Mouse (Mus musculus) stomach, embryonic 16.5 days (tissue): ENCODE measurements around the gene Rpl10. TPM values are rescaled to one million over a fixed set of nuclear protein-coding genes. Genes with fewer than 3 reads are reported as not detected.

Experiments
- ATAC-seq: fragments of 200-750 bp; cut with Nextera tagmentation; 2 replicates; pipeline ENCODE4 v1.8.0; 2017; ENCODE audit warnings: moderate number of reproducible peaks, moderate TSS enrichment; ENCODE audit not compliant: insufficient read depth, low FRiP score
- H3K27ac ChIP-seq: fragments of 300-500 bp; sonication (generic); 2 replicates; pipeline ENCODE4 v1.5.1; 2014; ENCODE audit warnings: low read length
- H3K27me3 ChIP-seq: fragments of 300-500 bp; sonication (generic); 2 replicates; pipeline ENCODE4 v1.6.1; 2014; ENCODE audit warnings: low read length, control low read depth, mixed read lengths; ENCODE audit not compliant: control insufficient read depth, insufficient read depth
- H3K36me3 ChIP-seq: fragments of 300-500 bp; sonication (generic); 2 replicates; pipeline ENCODE4 v1.6.1; 2014; ENCODE audit warnings: low read length; ENCODE audit not compliant: control insufficient read depth, insufficient read depth
- H3K4me1 ChIP-seq: fragments of 300-500 bp; sonication (generic); 2 replicates; pipeline ENCODE4 v1.6.1; 2014; ENCODE audit warnings: low read length, control low read depth, mixed read lengths; ENCODE audit not compliant: control insufficient read depth, insufficient read depth
- H3K4me2 ChIP-seq: fragments of 300-500 bp; sonication (generic); 2 replicates; pipeline ENCODE4 v1.6.1; 2014; ENCODE audit warnings: low read depth, low read length, mixed read lengths
- H3K4me3 ChIP-seq: fragments of 300-500 bp; sonication (generic); replicated peaks from 2 replicates; pipeline ENCODE4 v1.5.1; 2014; ENCODE audit warnings: mild to moderate bottlenecking, low read length
- H3K9ac ChIP-seq: fragments of 300-500 bp; sonication (generic); 2 replicates; pipeline ENCODE4 v1.6.1; 2014; ENCODE audit warnings: low read length
- H3K9me3 ChIP-seq: fragments of 300-500 bp; sonication (generic); replicated peaks from 2 replicates; pipeline ENCODE4 v1.6.1; 2016; ENCODE audit warnings: low read length, control low read depth; ENCODE audit not compliant: control insufficient read depth
- WGBS: fragments of 180-500 bp; shearing (Covaris S2); extraction: QIAGEN DNeasy Blood & Tissue Kit; methylation state at CpG from one replicate; pipeline ENCODE4 v1.1.7; 2014; 5-methylcytosine and 5-hydroxymethylcytosine counted together
- polyA plus RNA-seq: library from polyadenylated mRNA; unstranded; fragments of >200 nt; fragmentation: Nextera tagmentation; extraction: Ambion mirVana; gene quantifications from 2 replicates; pipeline ENCODE4 v1.2.1, GENCODE M21; 2015

Rpl10 gene
- polyA plus RNA-seq, 1 experiment from 2014 or later, result 804 TPM

DNA sequence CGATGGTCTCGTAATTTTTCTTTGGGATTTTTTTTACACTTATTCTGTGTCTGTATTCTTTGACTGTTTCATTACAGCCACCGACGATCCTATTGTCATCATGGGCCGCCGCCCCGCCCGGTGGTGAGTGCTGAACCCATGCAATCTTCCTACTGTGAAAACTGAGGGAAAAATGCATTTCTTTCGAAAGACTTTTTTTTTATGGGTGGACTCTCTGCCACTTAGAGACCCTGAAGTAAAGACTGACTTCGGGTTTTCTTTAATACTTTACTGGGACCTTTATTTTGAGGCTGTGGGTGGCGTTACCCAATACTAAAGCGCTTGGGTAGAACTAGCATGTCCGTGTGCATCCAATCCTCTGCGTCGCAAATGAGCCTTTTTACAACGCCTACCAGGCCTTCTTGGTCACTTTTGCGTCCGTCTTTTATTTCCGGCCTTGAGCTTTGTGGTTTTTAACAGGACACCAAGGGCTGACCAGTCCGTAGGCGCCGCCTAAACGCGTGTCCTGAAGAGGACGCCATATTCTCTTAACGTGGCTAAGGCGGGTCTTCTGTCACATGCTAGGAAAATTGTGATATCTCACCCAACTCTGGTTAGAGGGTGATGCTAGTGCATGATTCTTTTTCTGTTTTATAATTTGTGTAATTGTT is 415 bp downstream of the Rpl10 start:
- no peak for ATAC-seq
- Histone ChIP-seq H3K9me3 (no peaks in the 10 kb centered on the region), H3K36me3 (no peaks in the 10 kb centered on the region), H3K4me2 (peak overlapping the region; percentile 55), H3K9ac (peak overlapping the region; percentile 81), H3K27ac (peak overlapping the region; percentile 52), H3K27me3 (no peaks in the 10 kb centered on the region), H3K4me1 (no peaks in the 10 kb centered on the region), H3K4me3 (peak overlapping the region; percentile 50)
- WGBS, result 20% methylated on average over 27 of the region's 27 CpGs

- Histone ChIP-seq H3K4me3 (no peak overlapping the region), H3K36me3 (no peaks in the 10 kb centered on the region), H3K4me1 (no peaks in the 10 kb centered on the region), H3K9me3 (no peaks in the 10 kb centered on the region), H3K27me3 (no peaks in the 10 kb centered on the region), H3K27ac (no peak overlapping the region; the same call in 1 of the 2 replicates), H3K9ac (no peak overlapping the region), H3K4me2 (no peak overlapping the region)
- 34% methylated on average over 10 of the region's 10 CpGs for WGBS
- no peak for ATAC-seq
Measured at GRCm38 (mm10) chrX:74273422-74274322, 3.1 kb downstream of the Rpl10 start.

DNA sequence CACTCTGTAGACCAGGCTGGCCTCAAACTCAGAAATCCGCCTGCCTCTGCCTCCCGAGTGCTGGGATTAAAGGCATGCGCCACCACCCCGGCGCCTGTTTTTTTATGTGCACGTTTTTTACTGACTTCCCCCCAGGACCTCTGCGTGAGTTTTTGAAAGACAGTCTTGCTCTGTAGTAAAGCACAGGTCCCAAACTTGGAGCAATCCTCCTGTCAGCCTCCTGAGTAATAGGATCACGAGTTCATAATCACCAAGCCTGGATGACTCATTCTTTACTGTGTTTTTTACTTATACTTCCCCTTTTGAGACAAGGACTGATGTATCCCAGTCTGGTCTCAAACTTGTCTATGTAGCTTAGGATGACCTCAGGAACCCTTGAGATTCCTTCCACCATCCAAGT is 7.3 kb downstream of the Rpl10 start:
- H3K9me3 ChIP-seq, result no peaks in the 10 kb centered on the region
- no peaks in the 10 kb centered on the region for H3K4me1 ChIP-seq
- H3K27ac ChIP-seq, result no peak overlapping the region
- no peak overlapping the region for H3K9ac ChIP-seq
- 73% methylated on average over 8 of the region's 8 CpGs for WGBS
- ATAC-seq, result no peak
- no peaks in the 10 kb centered on the region for H3K27me3 ChIP-seq
- H3K4me2 ChIP-seq, result no peak overlapping the region
- H3K4me3 ChIP-seq, result no peak overlapping the region
- no peaks in the 10 kb centered on the region for H3K36me3 ChIP-seq

DNA sequence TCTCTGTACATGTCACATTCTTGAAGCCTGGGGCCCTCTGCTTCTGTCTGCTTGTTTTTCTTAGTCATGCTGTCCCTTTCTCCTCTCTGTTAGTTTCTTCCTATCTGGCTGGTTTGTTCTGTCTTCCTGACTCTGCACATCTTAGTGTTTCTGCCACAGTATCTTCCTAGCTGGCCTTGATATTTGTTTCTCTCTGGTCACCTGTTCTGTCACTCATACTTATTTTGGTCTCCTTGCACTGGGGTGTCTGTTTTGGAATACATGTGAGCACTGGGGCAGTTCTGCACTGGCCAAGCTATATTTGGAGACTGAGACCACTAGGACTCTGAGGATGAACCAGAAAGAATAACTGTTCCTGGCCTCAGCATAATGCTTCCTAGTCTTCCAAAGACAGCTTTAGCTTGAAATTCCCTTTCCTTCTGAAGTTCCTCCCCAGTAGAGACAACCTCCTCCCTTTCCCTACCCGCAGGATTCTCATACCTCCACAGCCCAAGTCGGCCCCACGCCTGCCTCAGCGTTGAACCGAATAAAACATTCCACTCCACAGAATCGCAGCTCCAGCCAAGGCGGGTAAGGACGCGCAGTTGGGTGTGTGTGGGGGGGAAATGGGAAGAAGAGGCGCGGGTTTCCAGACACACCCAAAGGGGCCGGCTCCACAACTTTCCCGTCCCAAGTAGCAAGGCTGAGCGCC is 10.6 kb downstream of the Rpl10 start:
- no peaks in the 10 kb centered on the region for H3K9me3 ChIP-seq
- H3K4me1 ChIP-seq, result peaks cover 6% of the 10 kb centered on the region; the same call in 1 of the 2 replicates
- no peaks in the 10 kb centered on the region for H3K27me3 ChIP-seq
- H3K27ac ChIP-seq, result peak overlapping the region; percentile 93
- peak overlapping the region; percentile 70 for H3K9ac ChIP-seq
- ATAC-seq, result 0 out of 2 replicates have a peak, but pooled peaks have one; percentile 5
- WGBS, result 8% methylated on average over 14 of the region's 14 CpGs
- peak overlapping the region; percentile 65 for H3K4me2 ChIP-seq
- peak overlapping the region; percentile 53 for H3K4me3 ChIP-seq
- no peaks in the 10 kb centered on the region for H3K36me3 ChIP-seq

- Histone ChIP-seq H3K4me2 (peak within 1 kb of the TSS; percentile 65), H3K36me3 (no peaks in the 10 kb centered on the region), H3K27me3 (no peaks in the 10 kb centered on the region), H3K9me3 (no peaks in the 10 kb centered on the region), H3K9ac (peak within 1 kb of the TSS; percentile 70), H3K4me1 (peaks cover 6% of the 10 kb centered on the region; the same call in 1 of the 2 replicates), H3K4me3 (peak within 1 kb of the TSS; percentile 53), H3K27ac (peak within 1 kb of the TSS; percentile 93)
- WGBS, result 16% methylated on average over 16 of the region's 16 CpGs
- peak; percentile 95 for ATAC-seq
Measured at GRCm38 (mm10) chrX:74281732-74282394, 11.3 kb downstream of the Rpl10 start, which contains the start of the genes Taz and Dnase1l1. Gene Taz (plus strand): TSS chrX:74281912. Gene Dnase1l1 (minus strand): TSS chrX:74282337.

DNA sequence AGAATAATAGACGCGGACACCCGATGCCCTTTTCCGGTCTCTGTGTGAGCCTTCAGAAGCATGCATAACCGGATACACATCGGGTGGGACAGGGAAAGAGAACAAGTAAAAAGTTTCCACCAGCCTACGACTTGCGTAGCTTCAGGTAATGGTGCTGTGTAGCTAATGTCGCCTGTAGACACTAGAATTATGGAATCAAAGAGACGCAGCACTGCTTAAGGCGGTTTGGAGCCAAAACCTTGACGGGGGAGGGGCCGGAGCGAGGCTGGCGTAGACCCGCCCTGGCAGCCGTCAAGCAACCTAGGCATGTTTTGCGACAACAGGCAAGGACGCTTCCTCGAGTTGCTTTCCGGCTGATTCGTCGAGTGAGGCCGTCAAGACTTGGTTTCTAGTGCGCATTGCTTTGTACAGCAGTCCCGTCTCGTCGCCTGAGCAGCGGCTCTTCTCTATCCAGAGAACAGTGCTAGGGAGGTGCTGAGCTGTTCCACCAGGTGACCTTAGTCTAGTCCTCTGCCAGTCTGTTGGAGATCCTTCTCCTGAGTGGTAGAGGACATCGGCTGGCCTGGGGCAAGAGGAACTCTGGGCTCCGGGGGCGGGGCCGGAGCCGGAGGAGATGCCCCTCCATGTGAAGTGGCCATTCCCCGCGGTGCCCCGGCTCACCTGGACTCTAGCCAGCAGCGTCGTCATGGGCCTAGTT is 11.9 kb downstream of the Rpl10 start:
- H3K9ac ChIP-seq, result peak overlapping the region; percentile 68
- no peaks in the 10 kb centered on the region for H3K36me3 ChIP-seq
- no peaks in the 10 kb centered on the region for H3K27me3 ChIP-seq
- H3K9me3 ChIP-seq, result no peaks in the 10 kb centered on the region
- ATAC-seq, result peak; percentile 72
- peak overlapping the region; percentile 53 for H3K4me3 ChIP-seq
- 19% methylated on average over 39 of the region's 39 CpGs for WGBS
- peak overlapping the region; percentile 93 for H3K27ac ChIP-seq
- peaks cover 6% of the 10 kb centered on the region; the same call in 1 of the 2 replicates for H3K4me1 ChIP-seq
- H3K4me2 ChIP-seq, result peak overlapping the region; percentile 65

DNA sequence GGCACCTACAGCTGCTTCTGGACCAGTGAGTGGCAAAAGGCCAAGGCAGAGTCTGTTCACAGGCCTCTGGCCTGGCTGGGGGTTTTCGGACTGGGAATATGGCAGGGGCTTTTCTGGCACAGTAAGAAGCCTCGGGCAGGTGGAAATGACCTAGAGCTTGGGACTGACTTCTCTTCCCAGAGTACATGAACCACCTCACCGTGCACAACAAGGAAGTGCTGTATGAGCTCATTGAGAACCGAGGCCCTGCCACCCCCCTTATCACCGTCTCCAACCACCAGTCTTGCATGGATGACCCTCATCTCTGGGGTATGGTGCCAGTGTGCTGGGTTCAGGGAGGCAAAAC is 12.5 kb downstream of the Rpl10 start:
- no peak for ATAC-seq
- Histone ChIP-seq H3K9me3 (no peaks in the 10 kb centered on the region), H3K4me3 (peak overlapping the region; percentile 53), H3K4me2 (peak overlapping the region; percentile 61), H3K4me1 (peaks cover 6% of the 10 kb centered on the region; the same call in 1 of the 2 replicates), H3K27ac (peak overlapping the region; percentile 93), H3K9ac (peak overlapping the region; percentile 68), H3K36me3 (no peaks in the 10 kb centered on the region), H3K27me3 (no peaks in the 10 kb centered on the region)
- WGBS, result 29% methylated on average over 5 of the region's 5 CpGs

- H3K4me2 ChIP-seq, result no peak overlapping the region
- 0 out of 2 replicates have a peak, but pooled peaks cover 2% of the 10 kb centered on the region for H3K4me1 ChIP-seq
- no peaks in the 10 kb centered on the region for H3K9me3 ChIP-seq
- 63% methylated on average over 4 of the region's 4 CpGs for WGBS
- no peak overlapping the region for H3K4me3 ChIP-seq
- ATAC-seq, result no peak
- H3K27ac ChIP-seq, result no peak overlapping the region
- H3K36me3 ChIP-seq, result peaks cover 4% of the 10 kb centered on the region; the same call in 1 of the 2 replicates
- no peak overlapping the region for H3K9ac ChIP-seq
- H3K27me3 ChIP-seq, result no peaks in the 10 kb centered on the region
Measured at GRCm38 (mm10) chrX:74293431-74293830, 22.8 kb downstream of the Rpl10 start.
